Mouse (Mus musculus): ENCODE data around the gene 4933425L06Rik. TPM values are rescaled to one million over a fixed set of nuclear protein-coding genes. Genes with fewer than 3 reads are reported as not detected.

The 4933425L06Rik gene
- polyA plus RNA-seq, 1 experiment = not detected

DNA sequence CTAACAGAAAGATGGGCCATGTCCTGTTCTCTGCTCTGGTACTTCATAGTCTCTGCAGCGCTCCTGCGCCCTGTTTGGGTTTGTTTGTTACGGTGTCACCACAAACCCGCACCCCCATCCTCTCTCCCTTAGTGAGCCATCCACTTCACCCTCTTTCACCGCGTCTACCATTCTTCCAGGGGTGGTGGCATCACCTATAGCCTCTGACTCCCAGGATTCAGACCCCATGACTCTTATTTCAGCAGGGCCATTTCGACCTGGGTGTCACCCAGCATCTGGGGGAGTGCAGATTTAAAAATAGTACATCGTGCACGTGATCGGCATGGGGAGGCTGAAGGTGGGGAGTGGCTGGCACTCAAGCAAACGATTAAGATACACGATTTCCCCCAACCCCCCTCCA lies 28.3 kb upstream of the 4933425L06Rik start:
- Histone ChIP-seq H3K4me1 (ENCODE audit: control insufficient read depth, insufficient read depth, insufficient read length, low read length) (no peaks in the 10 kb centered on the region; the same call in 1 of the 2 replicates), H3K36me3 (ENCODE audit: control insufficient read depth, insufficient read depth, low read length) (no peaks in the 10 kb centered on the region), H3K4me3 (ENCODE audit: low read depth, low read length) (peak overlapping the region; percentile 69), H3K27me3 (ENCODE audit: control insufficient read depth, insufficient read depth, low read length) (peaks cover 5% of the 10 kb centered on the region; the same call in 1 of the 2 replicates), H3K27ac (ENCODE audit: insufficient read depth, low read depth, low read length) (no peak overlapping the region)
- 4% methylated on average over 12 of the region's 12 CpGs for WGBS
- no peak for TF ChIP-seq POLR2A (IDR thresholded peaks at IDR 0.05; ENCODE audit: low read depth, low read length)
- no peak for TF ChIP-seq CTCF (IDR thresholded peaks at IDR 0.05; ENCODE audit: extremely low read depth, insufficient read length, insufficient replicate concordance, low read depth, low read length)

DNA sequence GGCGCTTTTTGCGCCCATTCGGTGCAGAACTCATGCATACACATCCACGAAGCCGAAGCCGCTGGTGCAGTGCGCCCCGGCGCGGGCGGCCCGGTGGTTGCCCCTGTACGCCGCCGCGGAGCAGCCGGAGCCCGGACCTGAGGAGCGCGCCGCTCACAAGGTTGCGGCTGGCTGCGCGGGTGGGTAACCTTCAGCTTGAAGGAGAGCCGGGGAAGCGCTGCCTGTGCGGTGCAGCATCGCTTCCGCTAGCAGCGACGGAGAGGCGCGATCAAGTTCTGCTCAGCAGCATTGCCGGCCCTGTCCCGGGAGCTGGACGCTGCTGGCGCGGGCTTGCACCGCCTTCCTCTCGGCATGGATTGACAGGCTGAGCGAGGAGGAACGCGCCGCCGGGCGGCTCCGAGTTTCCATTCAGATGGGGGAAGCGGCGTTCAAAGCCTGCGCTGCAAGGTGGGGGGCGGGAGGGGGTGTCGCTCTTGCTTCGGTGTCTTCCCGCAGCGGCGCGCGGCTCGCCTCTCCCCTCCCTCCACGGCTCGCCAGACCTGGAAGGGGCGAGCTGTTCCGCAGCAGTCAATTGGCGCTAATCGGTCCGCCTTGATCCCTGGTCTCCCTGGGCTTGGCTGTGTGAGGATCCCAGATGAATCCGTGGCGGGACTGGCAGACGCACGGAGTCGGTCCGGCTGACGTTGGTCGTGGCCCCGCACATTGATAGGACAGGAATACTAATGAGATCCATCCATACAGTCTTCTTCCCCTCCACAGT lies 27.6 kb upstream of the 4933425L06Rik start, which contains the start of gene Rgs7bp:
TSS of gene Rgs7bp (minus strand) at position 750 of the 760 bp plus-strand sequence.
- H3K4me1 ChIP-seq (ENCODE audit: control insufficient read depth, insufficient read depth, insufficient read length, low read length) = no peaks in the 10 kb centered on the region; the same call in 1 of the 2 replicates
- WGBS = under 1% methylated on average over 75 of the region's 75 CpGs
- peak within 1 kb of the TSS; percentile 69 for H3K4me3 ChIP-seq (ENCODE audit: low read depth, low read length)
- TF ChIP-seq POLR2A (IDR thresholded peaks at IDR 0.05; ENCODE audit: low read depth, low read length) = no peak
- H3K36me3 ChIP-seq (ENCODE audit: control insufficient read depth, insufficient read depth, low read length) = no peaks in the 10 kb centered on the region
- H3K27ac ChIP-seq (ENCODE audit: insufficient read depth, low read depth, low read length) = peak within 1 kb of the TSS; percentile 24; the same call in 1 of the 2 replicates
- H3K27me3 ChIP-seq (ENCODE audit: control insufficient read depth, insufficient read depth, low read length) = peaks cover 5% of the 10 kb centered on the region; the same call in 1 of the 2 replicates

DNA sequence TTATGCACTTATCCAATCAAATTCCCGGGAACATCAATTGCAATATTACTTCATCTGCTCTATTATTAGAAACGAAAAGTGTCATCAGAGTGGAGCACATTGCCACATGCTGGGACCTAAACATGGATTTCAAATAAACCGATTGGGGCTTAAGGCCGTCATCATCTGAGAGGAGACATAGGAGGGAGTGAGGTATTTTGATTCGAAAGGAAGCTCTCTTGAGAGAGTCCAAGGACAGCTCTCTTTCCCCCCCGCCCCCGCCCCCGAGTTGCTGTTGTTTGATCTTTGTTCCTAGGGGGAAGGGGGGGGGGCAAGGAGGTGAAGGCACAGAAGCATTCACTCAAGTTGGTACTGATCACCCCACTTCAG lies 27.0 kb upstream of the 4933425L06Rik start:
- Histone ChIP-seq H3K4me3 (ENCODE audit: low read depth, low read length) (peak overlapping the region; percentile 69), H3K4me1 (ENCODE audit: control insufficient read depth, insufficient read depth, insufficient read length, low read length) (no peaks in the 10 kb centered on the region; the same call in 1 of the 2 replicates), H3K27ac (ENCODE audit: insufficient read depth, low read depth, low read length) (no peak overlapping the region), H3K36me3 (ENCODE audit: control insufficient read depth, insufficient read depth, low read length) (no peaks in the 10 kb centered on the region), H3K27me3 (ENCODE audit: control insufficient read depth, insufficient read depth, low read length) (peaks cover 5% of the 10 kb centered on the region; the same call in 1 of the 2 replicates)
- 3% methylated on average over 8 of the region's 8 CpGs for WGBS
- TF ChIP-seq CTCF (IDR thresholded peaks at IDR 0.05; ENCODE audit: extremely low read depth, insufficient read length, insufficient replicate concordance, low read depth, low read length) (no peak), POLR2A (IDR thresholded peaks at IDR 0.05; ENCODE audit: low read depth, low read length) (no peak)

DNA sequence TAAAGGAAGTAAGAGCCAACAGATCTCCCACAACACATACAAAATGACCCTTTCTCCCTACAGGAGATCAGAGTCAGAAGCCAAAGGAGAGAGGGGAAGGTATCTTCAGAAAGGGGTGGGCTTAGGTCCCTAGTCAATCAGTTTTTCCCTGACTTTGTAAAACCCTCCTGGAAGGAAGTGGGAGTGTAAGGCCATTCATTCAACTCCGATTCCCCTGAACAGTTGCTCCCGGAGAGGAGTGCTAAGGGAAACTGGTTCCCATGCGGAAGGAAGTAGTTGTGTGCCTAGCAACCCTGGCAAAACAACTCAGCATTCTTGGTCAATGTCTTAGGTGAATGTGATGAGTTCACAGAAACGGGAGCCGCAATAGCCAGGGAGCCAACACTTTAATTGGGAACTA lies 26.5 kb upstream of the 4933425L06Rik start:
- Histone ChIP-seq H3K4me3 (ENCODE audit: low read depth, low read length) (no peak overlapping the region), H3K36me3 (ENCODE audit: control insufficient read depth, insufficient read depth, low read length) (no peaks in the 10 kb centered on the region), H3K4me1 (ENCODE audit: control insufficient read depth, insufficient read depth, insufficient read length, low read length) (no peaks in the 10 kb centered on the region; the same call in 1 of the 2 replicates), H3K27me3 (ENCODE audit: control insufficient read depth, insufficient read depth, low read length) (peaks cover 5% of the 10 kb centered on the region; the same call in 1 of the 2 replicates), H3K27ac (ENCODE audit: insufficient read depth, low read depth, low read length) (no peak overlapping the region)
- no peak for TF ChIP-seq CTCF (IDR thresholded peaks at IDR 0.05; ENCODE audit: extremely low read depth, insufficient read length, insufficient replicate concordance, low read depth, low read length)
- no peak for TF ChIP-seq POLR2A (IDR thresholded peaks at IDR 0.05; ENCODE audit: low read depth, low read length)
- WGBS = 19% methylated on average over 5 of the region's 5 CpGs

- Histone ChIP-seq H3K36me3 (ENCODE audit: control insufficient read depth, insufficient read depth, low read length) (no peaks in the 10 kb centered on the region), H3K4me3 (ENCODE audit: low read depth, low read length) (no peak overlapping the region), H3K27me3 (ENCODE audit: control insufficient read depth, insufficient read depth, low read length) (no peaks in the 10 kb centered on the region), H3K4me1 (ENCODE audit: control insufficient read depth, insufficient read depth, insufficient read length, low read length) (no peaks in the 10 kb centered on the region), H3K27ac (ENCODE audit: insufficient read depth, low read depth, low read length) (no peak overlapping the region)
- TF ChIP-seq CTCF (IDR thresholded peaks at IDR 0.05; ENCODE audit: extremely low read depth, insufficient read length, insufficient replicate concordance, low read depth, low read length) = no peak
- no peak for TF ChIP-seq POLR2A (IDR thresholded peaks at IDR 0.05; ENCODE audit: low read depth, low read length)
These were observed 15.8 kb upstream of the 4933425L06Rik start for GRCm38 (mm10) chr13:105066119-105066518.

- no peaks in the 10 kb centered on the region for H3K27me3 ChIP-seq (ENCODE audit: control insufficient read depth, insufficient read depth, low read length)
- H3K4me1 ChIP-seq (ENCODE audit: control insufficient read depth, insufficient read depth, insufficient read length, low read length) = no peaks in the 10 kb centered on the region
- no peaks in the 10 kb centered on the region for H3K36me3 ChIP-seq (ENCODE audit: control insufficient read depth, insufficient read depth, low read length)
- 35% methylated on average over 7 of the region's 7 CpGs for WGBS
- TF ChIP-seq CTCF (IDR thresholded peaks at IDR 0.05; ENCODE audit: extremely low read depth, insufficient read length, insufficient replicate concordance, low read depth, low read length) = no peak
- no peak for TF ChIP-seq POLR2A (IDR thresholded peaks at IDR 0.05; ENCODE audit: low read depth, low read length)
- no peak overlapping the region for H3K27ac ChIP-seq (ENCODE audit: insufficient read depth, low read depth, low read length)
- H3K4me3 ChIP-seq (ENCODE audit: low read depth, low read length) = no peak overlapping the region
These were observed 14.8 kb upstream of the 4933425L06Rik start for GRCm38 (mm10) chr13:105066890-105067845.

DNA sequence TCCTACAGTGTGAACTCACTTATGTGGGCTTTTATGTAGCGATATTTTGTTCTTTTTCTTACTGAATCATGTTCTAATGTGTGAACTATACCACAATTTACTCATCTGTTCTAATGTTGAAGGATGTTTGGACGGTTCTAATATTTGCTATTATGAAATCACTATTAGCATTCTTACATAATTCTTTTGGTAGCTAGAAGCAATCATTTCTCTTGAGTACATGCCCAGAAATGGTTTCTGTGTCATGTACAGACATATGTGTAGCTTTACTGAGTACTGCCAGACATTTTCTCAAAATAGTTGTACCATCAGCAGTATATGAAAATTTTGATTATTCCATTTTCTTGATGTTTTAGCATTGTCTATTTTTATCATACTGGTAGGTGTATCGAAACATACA lies 7.4 kb downstream of the 4933425L06Rik start:
- TF ChIP-seq CTCF (IDR thresholded peaks at IDR 0.05; ENCODE audit: extremely low read depth, insufficient read length, insufficient replicate concordance, low read depth, low read length) = no peak
- TF ChIP-seq POLR2A (IDR thresholded peaks at IDR 0.05; ENCODE audit: low read depth, low read length) = no peak
- Histone ChIP-seq H3K4me3 (ENCODE audit: low read depth, low read length) (no peak overlapping the region), H3K4me1 (ENCODE audit: control insufficient read depth, insufficient read depth, insufficient read length, low read length) (no peaks in the 10 kb centered on the region), H3K27me3 (ENCODE audit: control insufficient read depth, insufficient read depth, low read length) (no peaks in the 10 kb centered on the region), H3K27ac (ENCODE audit: insufficient read depth, low read depth, low read length) (no peak overlapping the region), H3K36me3 (ENCODE audit: control insufficient read depth, insufficient read depth, low read length) (no peaks in the 10 kb centered on the region)
- 88% methylated on average over 3 of the region's 3 CpGs for WGBS

Data from small intestine, adult 2 months (tissue).